Mouse (Mus musculus) right cerebral cortex, postnatal 10 days (tissue): ENCODE data around the gene Slc17a2.

Experiments used
- DNase-seq, 2 experiments: peaks; one replicate each; pipeline ENCODE4 v3.0.0; 2021; ENCODE audit warnings: low spot score in 2 of 2

The Slc17a2 gene

DNA sequence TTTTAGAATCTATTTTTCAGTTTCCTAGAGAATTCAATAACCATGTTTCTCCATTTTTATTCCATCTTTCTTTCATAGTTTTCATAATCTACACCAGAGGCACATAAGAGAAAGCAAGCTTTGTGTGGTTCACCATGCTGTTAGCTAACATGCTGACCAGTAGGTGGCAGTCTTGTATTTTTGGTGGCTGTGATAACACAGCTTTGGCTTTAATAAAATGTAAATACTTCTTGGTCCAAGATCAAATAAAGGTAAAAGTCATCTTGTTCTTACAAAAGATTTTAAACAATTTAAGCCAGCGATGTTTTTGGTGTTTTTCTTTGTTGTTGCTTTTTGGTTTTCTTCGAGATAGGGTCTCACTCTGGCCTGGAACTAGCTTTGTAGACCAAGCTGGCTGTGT, 14.3 kb upstream of the Slc17a2 start:
- DNase-seq, result peak; percentile 65 to 73

- DNase-seq, result no peak
These were observed 7.4 kb upstream of the Slc17a2 start for GRCm38 (mm10) chr13:23799405-23799804.

DNA sequence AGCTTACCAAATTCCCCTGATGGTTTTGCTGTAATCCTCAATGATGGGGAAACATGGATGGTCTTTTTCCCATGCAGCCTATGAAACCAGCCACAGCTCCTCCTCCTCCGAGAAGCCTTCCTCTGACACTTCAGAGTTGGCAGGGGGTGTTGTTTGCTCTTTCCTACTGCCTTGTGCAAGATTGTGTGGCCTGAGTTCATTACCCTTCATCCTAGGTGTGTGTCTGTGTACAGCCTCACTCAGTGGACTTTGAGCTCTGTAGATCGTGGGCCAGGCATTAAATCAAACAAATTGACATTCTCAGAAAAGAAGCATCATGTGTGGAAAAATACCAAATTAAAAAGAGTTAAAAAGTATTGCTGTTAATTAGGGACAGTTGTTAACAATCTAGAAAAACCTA, 2.3 kb upstream of the Slc17a2 start:
- DNase-seq, result no peak

DNA sequence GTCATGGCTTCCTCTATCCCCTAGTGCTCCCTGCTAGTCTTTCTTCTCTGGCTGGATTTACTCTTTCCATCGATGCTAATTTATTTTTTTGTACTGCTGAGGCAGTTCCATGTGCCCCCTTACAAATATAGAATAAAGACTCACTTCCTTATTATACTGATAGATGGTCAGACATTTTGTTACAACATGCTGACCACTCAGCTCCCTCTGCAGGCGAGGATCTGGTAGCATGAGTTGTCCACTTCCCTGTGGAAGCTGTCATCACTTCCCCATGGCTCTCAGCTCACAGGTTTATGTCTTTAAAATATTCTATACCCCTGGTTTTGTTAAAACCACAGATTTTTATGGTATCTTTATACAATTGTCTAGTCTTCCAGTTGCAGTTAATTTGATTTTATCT, 9.4 kb downstream of the Slc17a2 start:
- DNase-seq, result no peak

DNA sequence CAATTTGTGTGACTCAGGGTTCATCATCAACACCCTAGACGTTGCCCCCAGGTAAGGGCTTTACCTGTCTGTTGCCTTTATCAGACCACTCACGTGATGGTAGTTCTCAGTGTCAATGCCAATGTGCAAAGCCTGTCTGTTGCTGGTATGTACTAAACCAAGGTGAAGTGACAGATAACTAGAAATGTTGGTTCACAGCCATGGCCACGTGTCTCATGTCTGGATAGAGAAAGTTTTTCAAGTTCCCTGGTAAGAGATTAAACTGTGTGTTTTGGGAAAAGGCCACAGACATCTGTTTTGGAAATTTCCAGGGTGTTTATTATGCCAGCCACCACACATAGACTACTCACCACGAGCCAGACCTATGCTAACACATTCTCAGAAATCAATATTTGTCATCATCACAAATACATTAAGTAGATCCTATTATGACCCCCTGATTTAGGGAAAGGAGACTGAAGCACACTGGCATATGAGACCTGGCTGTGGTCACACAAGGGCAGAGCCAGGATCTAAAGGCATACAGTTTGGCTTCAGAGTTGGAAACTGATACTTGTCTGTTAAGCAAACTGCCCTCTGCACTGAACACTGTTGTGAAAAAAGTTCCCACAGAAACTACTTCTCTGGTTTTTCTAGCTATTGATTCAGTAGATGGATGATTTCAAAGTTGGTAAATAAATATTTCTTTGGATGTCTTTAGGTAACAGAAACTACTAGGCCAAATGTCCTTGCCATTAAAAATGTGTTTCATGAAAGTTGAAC, 13.6 kb downstream of the Slc17a2 start:
- DNase-seq, result no peak

- no peak for DNase-seq
These were observed 15.4 kb downstream of the Slc17a2 start for GRCm38 (mm10) chr13:23822213-23822612.

DNA sequence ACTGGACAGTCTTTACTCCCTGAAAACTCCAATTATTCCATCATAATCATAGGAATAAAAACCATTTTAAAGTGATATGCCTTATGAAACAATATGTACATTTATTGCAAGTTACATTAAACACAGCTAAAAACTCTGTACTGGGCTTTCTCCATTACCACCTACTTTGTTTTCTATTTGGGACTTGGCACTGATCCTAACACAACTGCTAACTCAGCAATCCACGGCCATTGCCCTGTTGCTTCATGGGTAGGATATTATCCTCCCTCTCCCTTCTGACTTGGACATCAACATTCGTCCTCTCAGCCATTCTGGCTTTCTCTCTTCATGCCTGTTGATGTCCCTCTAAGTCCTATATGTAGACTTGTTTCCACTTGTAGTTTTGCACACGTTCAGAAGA, 19.8 kb downstream of the Slc17a2 start:
- DNase-seq, result no peak

GRCm38 (mm10) chr13:23833053-23833452, 26.3 kb downstream of the Slc17a2 start:
- DNase-seq, result peak; percentile 53 to 58

GRCm38 (mm10) chr13:23834836-23835235, 28.0 kb downstream of the Slc17a2 start:
- DNase-seq, result no peak

- no peak for DNase-seq
These were observed 29.8 kb downstream of the Slc17a2 start for GRCm38 (mm10) chr13:23836630-23837029.

DNA sequence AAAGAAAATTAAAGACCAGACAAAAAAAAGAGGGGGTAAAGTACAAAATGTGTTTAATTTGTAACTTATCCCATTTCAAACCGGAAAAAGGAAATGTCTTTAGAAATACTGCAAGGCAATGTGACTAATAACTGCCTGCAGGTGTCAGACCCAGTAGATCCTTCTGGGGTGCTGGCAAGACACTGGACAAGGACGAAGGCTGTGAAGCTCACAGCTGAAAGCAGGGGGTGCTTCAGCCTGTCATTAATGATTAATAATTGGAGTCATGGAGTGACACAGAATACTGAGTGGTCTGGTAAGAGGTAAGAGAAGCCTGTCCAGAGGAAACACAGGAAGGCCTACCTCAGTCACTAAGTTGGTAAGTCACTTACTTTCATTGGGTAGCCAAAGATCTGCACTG, 32.5 kb downstream of the Slc17a2 start, which contains the start of gene Slc17a3:
Gene Slc17a3, plus strand, starts transcription at position 127 of the 400 bp plus-strand sequence.
- DNase-seq, result no peak

GRCm38 (mm10) chr13:23845851-23846250, 39.1 kb downstream of the Slc17a2 start:
- no peak for DNase-seq

GRCm38 (mm10) chr13:23849299-23849698, 42.5 kb downstream of the Slc17a2 start:
- no peak for DNase-seq

- no peak for DNase-seq
These were observed 49.6 kb downstream of the Slc17a2 start for GRCm38 (mm10) chr13:23856401-23856800.

DNA sequence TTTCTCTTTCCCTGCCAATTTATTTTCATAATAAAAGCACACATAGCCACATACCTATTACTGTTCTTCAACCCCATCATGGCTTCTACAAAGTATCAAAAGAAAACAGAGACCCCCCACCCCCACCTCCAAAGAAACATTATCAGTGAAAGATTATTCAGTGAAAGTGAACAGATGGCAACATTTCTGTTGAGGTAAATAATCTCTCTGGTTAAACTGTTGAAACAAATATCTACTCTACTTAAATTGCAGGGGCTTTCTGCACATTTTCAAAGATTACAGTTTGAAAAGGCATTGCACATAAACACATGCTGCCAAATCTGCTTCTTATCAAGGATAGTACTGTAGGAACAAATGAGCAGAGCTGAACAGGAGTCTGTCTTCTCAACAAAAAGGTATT, 55.0 kb downstream of the Slc17a2 start:
- no peak for DNase-seq

DNA sequence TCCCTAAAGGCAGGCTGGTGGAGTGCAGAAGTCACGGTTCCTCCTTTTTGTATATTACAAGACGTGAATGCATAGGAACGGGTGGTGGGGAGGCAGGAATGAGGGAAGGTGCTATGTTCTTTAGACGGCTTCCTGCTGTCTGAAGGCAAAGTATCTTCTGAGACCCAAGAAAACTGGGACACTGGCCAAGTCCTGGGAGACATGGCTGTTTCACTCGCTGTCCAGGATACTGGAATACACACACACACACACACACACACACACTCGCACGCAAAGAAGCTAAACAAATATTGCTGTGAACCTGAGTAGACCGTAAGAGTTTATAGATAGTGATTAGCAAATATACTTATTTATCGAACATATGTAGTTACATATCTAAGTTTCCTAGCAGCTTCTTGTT, 57.9 kb downstream of the Slc17a2 start:
- DNase-seq, result no peak

- no peak for DNase-seq
These were observed 59.4 kb downstream of the Slc17a2 start for GRCm38 (mm10) chr13:23866086-23866710.

DNA sequence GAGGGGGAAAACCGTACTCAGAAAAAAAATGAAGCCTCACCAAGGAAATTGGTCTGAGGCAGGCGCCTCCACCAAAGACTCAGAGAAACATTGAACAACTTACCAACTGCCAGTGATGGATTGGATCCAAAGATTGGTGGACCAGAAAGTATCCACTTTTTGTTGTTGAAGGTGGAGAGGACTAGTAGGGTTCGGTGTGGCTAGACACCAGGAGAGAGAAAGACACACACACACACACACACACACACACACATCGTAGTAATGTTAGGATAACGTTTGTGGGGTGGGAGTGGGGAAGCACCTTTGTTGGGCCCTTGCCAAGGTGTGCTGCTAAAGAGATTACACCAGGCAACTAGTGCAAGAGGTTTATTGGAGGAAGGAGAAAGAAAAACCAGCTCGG, 60.2 kb downstream of the Slc17a2 start:
- DNase-seq, result no peak

- no peak for DNase-seq
These were observed 60.6 kb downstream of the Slc17a2 start, which contains the start of gene Slc17a1 for GRCm38 (mm10) chr13:23867405-23867804. Gene Slc17a1 (plus strand): TSS chr13:23867750.

DNA sequence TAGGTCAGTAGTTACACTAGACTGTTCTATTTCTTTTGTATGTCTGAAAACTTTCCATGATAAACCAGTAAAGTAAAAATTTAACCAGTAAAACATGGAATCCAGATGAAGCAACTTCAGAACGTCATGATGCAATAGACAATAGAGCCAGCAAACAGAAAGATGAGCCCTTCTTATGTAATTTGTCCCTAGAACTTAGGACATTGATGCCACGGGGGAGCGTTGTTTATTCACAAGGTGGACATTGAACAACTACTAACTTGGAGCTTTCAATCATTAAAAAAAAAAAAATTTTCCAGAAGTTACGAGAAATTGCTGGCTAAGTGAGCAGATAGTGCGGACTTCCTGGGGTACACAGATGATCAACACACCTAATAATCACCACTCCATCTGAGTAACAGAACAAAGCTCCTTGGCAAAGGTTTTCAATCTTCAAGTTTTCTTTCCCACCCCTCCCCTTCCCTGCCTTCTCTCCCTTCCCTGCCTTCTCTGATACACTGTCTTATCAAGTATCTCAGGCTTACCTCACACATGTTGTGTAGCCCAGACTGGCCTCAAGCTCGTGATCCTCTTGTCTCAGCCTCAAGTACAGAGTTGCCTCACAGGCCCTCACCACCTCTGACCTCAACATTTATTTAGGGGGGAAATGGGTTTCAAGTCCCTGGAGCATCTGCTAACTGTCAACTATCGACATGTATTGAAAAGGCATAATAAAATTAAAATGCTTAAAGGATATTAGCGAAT, 62.2 kb downstream of the Slc17a2 start:
- DNase-seq, result no peak

GRCm38 (mm10) chr13:23869996-23870395, 63.2 kb downstream of the Slc17a2 start:
- no peak for DNase-seq

GRCm38 (mm10) chr13:23873141-23873540, 66.3 kb downstream of the Slc17a2 start:
- no peak for DNase-seq
